Mouse (Mus musculus) ES-E14 (cell line): Measurements from ENCODE around the gene Tnr.

Source experiments
- CHD2 ChIP-seq: IDR thresholded peaks from 2 replicates; pipeline ENCODE4 v1.6.1; 2014; ENCODE audit warnings: mild to moderate bottlenecking, low read depth, low read length, inconsistent platforms
- HCFC1 ChIP-seq: IDR thresholded peaks from 2 replicates; pipeline ENCODE4 v1.6.1; 2012; ENCODE audit warnings: low read length, inconsistent platforms, borderline replicate concordance; ENCODE audit not compliant: insufficient read depth
- MAFK ChIP-seq: IDR thresholded peaks from 2 replicates; pipeline ENCODE4 v1.6.1; 2014; ENCODE audit warnings: mild to moderate bottlenecking, low read depth, low read length, inconsistent platforms; ENCODE audit not compliant: insufficient read depth
- ZC3H11A ChIP-seq: IDR thresholded peaks from 2 replicates; pipeline ENCODE4 v1.6.1; 2012; ENCODE audit warnings: low read depth, mild to moderate bottlenecking, inconsistent platforms, low read length, borderline replicate concordance
- ZNF384 ChIP-seq: IDR thresholded peaks from 2 replicates; pipeline ENCODE4 v1.6.1; 2012; ENCODE audit warnings: low read depth, low read length, inconsistent platforms

DNA sequence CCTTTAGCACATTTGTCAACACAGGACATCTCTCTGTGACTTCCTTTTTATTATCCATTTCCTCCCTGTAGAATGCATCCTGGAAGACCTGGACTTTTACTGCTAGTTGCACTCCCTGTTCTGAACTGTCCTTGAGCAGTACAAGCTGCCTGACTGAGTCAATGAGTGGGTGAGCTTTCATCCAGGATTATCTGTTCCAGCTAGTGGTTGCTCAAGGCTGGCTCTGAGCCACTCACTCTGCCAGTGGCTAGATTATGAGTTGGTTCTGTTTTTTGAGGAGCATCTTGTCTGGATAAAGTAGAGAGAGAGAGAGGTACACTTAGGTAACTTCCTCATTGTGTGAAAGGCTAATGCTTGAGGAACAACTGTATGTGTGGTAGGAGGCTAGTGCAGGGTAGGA, 14.0 kb downstream of the Tnr start:
- TF ChIP-seq HCFC1 (no peak), ZC3H11A (no peak), MAFK (no peak), CHD2 (no peak), ZNF384 (no peak)
